21 mouse cellular contexts compared by ENCODE assay signal in the genomic region with DNA sequence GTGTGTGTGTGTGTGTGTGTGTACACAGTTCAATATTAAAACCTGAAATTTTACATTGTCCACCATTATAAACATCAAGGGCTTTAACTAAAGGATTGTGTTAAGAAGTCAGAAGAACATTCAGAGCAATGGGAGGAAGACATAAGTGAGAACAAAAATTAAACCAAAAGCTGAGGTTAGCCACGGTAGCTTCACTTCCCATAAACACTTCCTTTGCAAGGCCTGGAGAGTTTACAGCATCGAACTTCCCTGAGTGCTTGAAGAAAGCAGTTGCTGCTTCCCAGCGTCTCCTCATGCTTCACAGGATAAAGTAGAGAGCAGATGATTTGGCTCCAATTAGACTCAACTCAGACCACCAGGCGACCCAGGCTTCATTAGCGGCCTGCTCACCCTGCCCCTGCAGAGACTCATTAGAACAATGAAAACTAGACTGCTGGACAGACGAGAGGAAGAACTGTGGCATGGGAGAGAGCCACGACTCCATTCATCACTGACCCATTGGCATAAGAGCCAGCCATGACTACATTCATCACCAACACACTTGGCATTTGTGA.
DNase-seq lines count a peak whose midpoint lies in the region; ATAC-seq lines count a peak whose summit lies in the region.
"Had no signal": no experiment of that assay in that cellular context is flagged by ENCODE, and none has a peak within 500 bp of the region (broad histone marks: within the 10 kb centered on the region; RNA-seq: fewer than 3 reads in every experiment).

No protein-coding gene starts in this region.

- no peaks in the 10 kb centered on the region for H3K36me3 ChIP-seq in embryonic facial prominence, embryonic 14.5 days (ENCODE audit: control insufficient read depth, insufficient read depth, low read length)
- no peaks in the 10 kb centered on the region for H3K36me3 ChIP-seq in embryonic facial prominence, embryonic 10.5 days (replicated peaks)
- H3K36me3 ChIP-seq: heart, embryonic 10.5 days; limb, embryonic 12.5 days; liver, embryonic 13.5 days; lung, embryonic 15.5 days; stomach, embryonic 15.5 days had no signal

- ATAC-seq in embryonic facial prominence, embryonic 14.5 days (ENCODE audit: low read depth): peak; percentile 55; the same call in 1 of the 2 replicates
- peak; percentile 59 for ATAC-seq in granulocyte monocyte progenitor cell, adult 5-6 weeks (replicated peaks; ENCODE audit: poor library complexity, severe bottlenecking)
- ATAC-seq: forebrain, embryonic 13.5 days; midbrain, embryonic 16.5 days had no signal

- 68% methylated on average over 7 of the region's 7 CpGs for WGBS in embryonic facial prominence, embryonic 14.5 days
- 61% methylated on average over 7 of the region's 7 CpGs for WGBS in embryonic facial prominence, embryonic 10.5 days

- no peak overlapping the region for H3K27ac ChIP-seq in embryonic facial prominence, embryonic 14.5 days (replicated peaks; ENCODE audit: low read depth, low read length)
- no peak overlapping the region for H3K27ac ChIP-seq in embryonic facial prominence, embryonic 10.5 days (replicated peaks)
- H3K27ac ChIP-seq: forebrain, embryonic 13.5 days; heart, embryonic 10.5 days; hindbrain, embryonic 14.5 days; kidney, postnatal 0 days; limb, embryonic 12.5 days; liver, embryonic 13.5 days; lung, embryonic 15.5 days; stomach, embryonic 15.5 days had no signal

- H3K4me1 ChIP-seq in embryonic facial prominence, embryonic 14.5 days (ENCODE audit: control insufficient read depth, insufficient read depth, low read length): no peaks in the 10 kb centered on the region
- H3K4me1 ChIP-seq in embryonic facial prominence, embryonic 10.5 days: no peaks in the 10 kb centered on the region
- H3K4me1 ChIP-seq: heart, embryonic 10.5 days; limb, embryonic 12.5 days; liver, embryonic 13.5 days; lung, embryonic 15.5 days; stomach, embryonic 15.5 days had no signal

- no peaks in the 10 kb centered on the region for H3K9me3 ChIP-seq in embryonic facial prominence, embryonic 14.5 days (ENCODE audit: control insufficient read depth, low read length)
- no peaks in the 10 kb centered on the region for H3K9me3 ChIP-seq in embryonic facial prominence, embryonic 10.5 days
- H3K9me3 ChIP-seq: forebrain, embryonic 13.5 days; heart, embryonic 10.5 days; limb, embryonic 12.5 days; liver, embryonic 13.5 days; lung, embryonic 15.5 days; stomach, embryonic 15.5 days had no signal

- DNase-seq in embryonic facial prominence, embryonic 14.5 days (ENCODE audit: low spot score): peak; percentile 26
- DNase-seq in embryonic facial prominence, embryonic 10.5 days (ENCODE audit: low spot score): no peak
- DNase-seq in lung, postnatal 36 days: peak; percentile 24
- no peak for DNase-seq in lung, postnatal 14 days
- DNase-seq in retina, postnatal 1 day: peak; percentile 93
- DNase-seq in right cerebral cortex, adult 2 months (ENCODE audit: low spot score in 2 of 2): no peak
- no peak for DNase-seq in cerebellum, postnatal 4 days (ENCODE audit: low spot score in 2 of 2)
- DNase-seq: cerebellum, postnatal 25 days; gastrocnemius, postnatal 36 days; liver, embryonic 13.5 days; right cerebral cortex, postnatal 4 days; thymus, adult 2 months had no signal

- H3K4me2 ChIP-seq in embryonic facial prominence, embryonic 14.5 days (ENCODE audit: low read depth, low read length): no peak overlapping the region
- H3K4me2 ChIP-seq: forebrain, embryonic 13.5 days; hindbrain, embryonic 14.5 days; limb, embryonic 12.5 days; liver, embryonic 13.5 days; lung, embryonic 15.5 days; stomach, embryonic 15.5 days had no signal

- no peaks in the 10 kb centered on the region for H3K27me3 ChIP-seq in embryonic facial prominence, embryonic 14.5 days (replicated peaks; ENCODE audit: control insufficient read depth, insufficient read depth, low read length)
- H3K27me3 ChIP-seq in embryonic facial prominence, embryonic 10.5 days (replicated peaks; ENCODE audit: low read depth, poor library complexity, severe bottlenecking): no peaks in the 10 kb centered on the region
- H3K27me3 ChIP-seq: forebrain, embryonic 13.5 days; limb, embryonic 12.5 days; liver, embryonic 13.5 days; lung, embryonic 15.5 days; stomach, embryonic 15.5 days had no signal

- H3K4me3 ChIP-seq in embryonic facial prominence, embryonic 14.5 days (ENCODE audit: low read depth, low read length): no peak overlapping the region
- no peak overlapping the region for H3K4me3 ChIP-seq in embryonic facial prominence, embryonic 10.5 days
- H3K4me3 ChIP-seq: forebrain, embryonic 13.5 days; heart, embryonic 10.5 days; limb, embryonic 12.5 days; liver, embryonic 13.5 days; lung, embryonic 15.5 days; stomach, embryonic 15.5 days had no signal

- H3K9ac ChIP-seq in embryonic facial prominence, embryonic 14.5 days (ENCODE audit: low read depth, low read length): no peak overlapping the region
- H3K9ac ChIP-seq: forebrain, embryonic 13.5 days; hindbrain, embryonic 14.5 days; limb, embryonic 12.5 days; liver, embryonic 13.5 days; lung, embryonic 15.5 days; stomach, embryonic 15.5 days had no signal

Comparison
In these comparisons a context has a peak if more than half of its experiments do, and no peak if none do; other contexts are left out.
1. DNase-seq: peak in embryonic facial prominence, embryonic 14.5 days (single experiment), lung, postnatal 36 days (single experiment) and retina, postnatal 1 day (single experiment); none in embryonic facial prominence, embryonic 10.5 days (single experiment), lung, postnatal 14 days (single experiment), right cerebral cortex, adult 2 months (0 of 2) and cerebellum, postnatal 4 days (0 of 2).